Mouse (Mus musculus) 3134 (cell line): ENCODE results near the gene Mms19.

Source experiments
- DNase-seq: peaks from one replicate; pipeline ENCODE4 v3.0.0-alpha.2; 2011; ENCODE audit warnings: low spot score; ENCODE audit not compliant: insufficient read length; ENCODE audit errors: extremely low read depth

Gene Mms19

GRCm38 (mm10) chr19:41999688-42000283 lies 18.8 kb upstream of the Mms19 start:
- no peak for DNase-seq

GRCm38 (mm10) chr19:41998770-41999548 lies 18.0 kb upstream of the Mms19 start:
- DNase-seq: peak; percentile 67

DNA sequence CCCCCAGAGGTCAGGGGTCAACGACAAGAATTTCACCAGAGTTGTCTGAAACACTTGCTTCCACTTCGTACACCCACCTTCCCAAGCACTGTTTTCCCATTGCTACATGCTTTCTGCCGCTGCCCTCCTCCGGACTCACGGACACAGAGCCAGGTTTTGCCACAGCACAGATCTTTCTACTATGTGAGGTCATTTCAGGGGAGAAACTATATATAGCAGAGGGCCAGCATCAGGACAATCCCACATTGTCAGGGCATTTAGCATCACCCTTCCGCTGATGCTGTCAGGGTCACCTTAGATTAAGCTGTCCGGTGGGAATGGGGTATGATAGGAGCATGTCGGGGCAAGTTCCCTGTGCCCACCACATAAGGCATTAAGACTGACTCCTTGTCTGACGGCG lies 16.1 kb upstream of the Mms19 start:
- no peak for DNase-seq

DNA sequence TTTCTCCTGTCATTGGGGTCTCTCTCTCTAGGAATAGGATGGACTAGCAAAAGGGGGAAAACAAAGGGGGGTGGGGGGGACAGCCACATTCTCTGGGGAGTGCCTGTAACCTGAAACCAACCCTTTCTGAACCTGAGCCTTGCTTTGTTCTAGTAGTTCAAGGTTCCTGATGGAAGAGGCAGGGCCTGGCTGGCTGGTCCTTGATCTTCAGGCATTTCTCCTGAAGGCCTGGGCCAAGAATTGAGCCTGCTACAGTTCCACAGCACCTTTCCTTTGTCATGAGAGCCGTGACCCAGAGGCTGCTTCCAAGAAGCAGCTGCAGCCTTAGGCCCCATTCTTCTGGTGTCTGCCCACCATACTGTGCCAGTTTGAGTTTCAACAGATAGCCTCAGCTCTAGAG lies 14.5 kb upstream of the Mms19 start:
- DNase-seq: no peak

GRCm38 (mm10) chr19:41994023-41994422 lies 13.1 kb upstream of the Mms19 start:
- DNase-seq: no peak

GRCm38 (mm10) chr19:41993484-41993883 lies 12.5 kb upstream of the Mms19 start:
- DNase-seq: peak; percentile 61

- DNase-seq: no peak
Measured at GRCm38 (mm10) chr19:41992971-41993370, 12.0 kb upstream of the Mms19 start.

DNA sequence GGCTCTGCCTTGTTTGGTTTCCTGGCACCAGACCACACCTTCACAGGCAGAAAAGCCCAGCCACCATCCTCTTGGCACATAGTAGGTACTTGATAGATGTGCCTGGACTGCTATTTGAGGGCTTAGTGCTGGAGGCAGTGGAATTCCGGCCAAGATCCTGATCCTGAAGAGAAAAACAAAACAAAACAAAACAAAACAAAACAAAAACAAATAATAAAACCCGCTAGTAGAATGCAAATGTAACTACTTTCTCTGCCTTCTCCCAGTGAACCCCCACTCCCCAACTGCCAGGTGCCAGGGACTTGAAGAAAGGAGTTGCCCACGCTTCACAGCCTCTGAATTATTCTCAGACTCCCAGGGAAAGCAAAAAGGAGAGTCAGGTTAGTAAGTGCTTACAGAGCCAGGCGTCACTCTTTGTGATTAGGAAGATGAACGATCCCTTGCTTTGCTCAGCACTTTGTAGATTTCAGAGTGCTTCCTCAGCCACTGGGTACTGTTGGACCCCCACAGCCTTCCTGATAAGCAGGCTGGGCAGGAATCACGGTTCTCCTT lies 11.0 kb upstream of the Mms19 start:
- no peak for DNase-seq

GRCm38 (mm10) chr19:41989810-41990209 lies 8.9 kb upstream of the Mms19 start:
- no peak for DNase-seq

GRCm38 (mm10) chr19:41987206-41987605 lies 6.2 kb upstream of the Mms19 start:
- DNase-seq: no peak

- DNase-seq: no peak
Measured at GRCm38 (mm10) chr19:41985994-41986393, 5.0 kb upstream of the Mms19 start.

DNA sequence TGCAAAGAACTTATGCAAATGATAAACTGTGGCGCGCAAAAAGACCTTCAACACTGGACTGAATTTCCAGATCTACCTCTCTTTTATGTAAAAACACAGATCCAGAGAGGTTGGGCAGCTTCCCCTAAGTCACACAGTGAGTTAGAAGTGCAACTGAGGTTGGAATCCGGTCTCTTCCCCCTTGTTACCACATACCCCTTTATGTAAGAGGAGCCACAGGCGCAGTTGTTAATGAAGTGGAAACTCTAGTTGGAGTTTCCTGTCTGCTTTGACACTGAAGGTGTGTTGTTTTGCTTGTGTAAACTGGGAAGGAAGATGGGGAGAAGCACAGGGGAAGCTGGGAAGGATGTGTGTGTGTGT lies 1.8 kb upstream of the Mms19 start:
- DNase-seq: peak; percentile 29

DNA sequence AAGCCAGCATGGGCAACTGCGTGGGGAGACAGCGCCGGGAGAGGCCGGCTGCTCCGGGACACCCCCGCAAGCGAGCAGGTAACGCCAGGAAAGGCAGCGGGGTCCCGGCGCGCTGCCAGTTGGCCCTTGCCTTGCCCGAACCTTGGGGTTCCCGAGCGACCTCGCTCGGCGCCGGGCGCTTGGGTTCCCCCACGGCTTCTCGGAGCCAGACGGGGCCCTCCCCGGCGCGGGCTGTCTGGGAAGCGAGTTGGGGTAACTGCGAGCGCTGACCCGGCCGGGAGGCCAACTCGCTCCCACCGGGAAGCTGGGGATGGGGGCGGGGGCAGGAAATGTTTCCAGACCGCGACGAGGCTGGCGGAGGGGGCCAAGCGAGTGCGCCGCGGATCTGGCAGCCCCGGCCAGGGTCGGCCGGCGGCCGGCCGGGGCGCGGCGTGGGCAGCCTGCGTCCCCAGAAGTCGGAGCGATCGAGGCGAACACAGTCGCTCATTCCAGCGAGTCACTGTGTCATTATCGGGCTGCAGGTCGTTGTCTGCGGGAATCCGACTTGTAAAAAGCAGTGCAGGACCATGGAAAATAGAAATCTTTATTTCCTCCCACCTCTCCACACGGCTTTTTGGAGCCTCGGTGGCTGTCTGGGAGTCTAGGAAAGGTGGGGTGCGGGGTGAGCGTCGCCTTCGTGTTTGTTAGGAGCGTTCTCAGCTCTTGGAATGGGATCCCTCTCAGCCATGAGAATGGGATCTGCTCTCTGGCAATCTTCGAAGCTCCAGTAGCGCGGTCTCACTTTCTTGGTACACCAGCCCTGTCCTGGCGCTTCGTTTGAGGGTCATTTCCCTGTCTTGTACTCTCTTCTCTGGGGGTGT lies 1.2 kb upstream of the Mms19 start:
- peak; percentile 61 for DNase-seq

- no peak for DNase-seq
Measured at GRCm38 (mm10) chr19:41981595-41981927, 604 bp upstream of the Mms19 start, which contains the start of gene Ubtd1. Gene Ubtd1, plus strand, starts transcription at chr19:41981763.

DNA sequence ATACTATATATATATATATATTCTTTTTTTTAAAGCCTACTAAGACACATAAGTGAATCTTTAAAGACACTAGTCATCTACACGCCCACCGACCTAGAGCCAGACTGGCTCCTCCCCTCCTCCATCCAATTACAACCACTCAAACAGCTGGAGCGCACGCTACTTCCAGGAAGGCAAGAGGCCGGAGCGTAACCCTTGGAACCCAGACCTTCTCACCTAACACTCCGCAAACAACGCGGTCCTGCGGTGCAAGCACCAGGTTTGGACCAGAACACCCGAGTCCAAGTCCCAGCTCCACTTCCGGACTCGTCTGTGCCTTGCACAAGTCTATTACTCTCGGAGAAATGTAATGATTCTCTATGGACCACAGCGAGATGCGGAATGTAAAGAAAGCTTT lies 537 bp downstream of the Mms19 start:
- no peak for DNase-seq

DNA sequence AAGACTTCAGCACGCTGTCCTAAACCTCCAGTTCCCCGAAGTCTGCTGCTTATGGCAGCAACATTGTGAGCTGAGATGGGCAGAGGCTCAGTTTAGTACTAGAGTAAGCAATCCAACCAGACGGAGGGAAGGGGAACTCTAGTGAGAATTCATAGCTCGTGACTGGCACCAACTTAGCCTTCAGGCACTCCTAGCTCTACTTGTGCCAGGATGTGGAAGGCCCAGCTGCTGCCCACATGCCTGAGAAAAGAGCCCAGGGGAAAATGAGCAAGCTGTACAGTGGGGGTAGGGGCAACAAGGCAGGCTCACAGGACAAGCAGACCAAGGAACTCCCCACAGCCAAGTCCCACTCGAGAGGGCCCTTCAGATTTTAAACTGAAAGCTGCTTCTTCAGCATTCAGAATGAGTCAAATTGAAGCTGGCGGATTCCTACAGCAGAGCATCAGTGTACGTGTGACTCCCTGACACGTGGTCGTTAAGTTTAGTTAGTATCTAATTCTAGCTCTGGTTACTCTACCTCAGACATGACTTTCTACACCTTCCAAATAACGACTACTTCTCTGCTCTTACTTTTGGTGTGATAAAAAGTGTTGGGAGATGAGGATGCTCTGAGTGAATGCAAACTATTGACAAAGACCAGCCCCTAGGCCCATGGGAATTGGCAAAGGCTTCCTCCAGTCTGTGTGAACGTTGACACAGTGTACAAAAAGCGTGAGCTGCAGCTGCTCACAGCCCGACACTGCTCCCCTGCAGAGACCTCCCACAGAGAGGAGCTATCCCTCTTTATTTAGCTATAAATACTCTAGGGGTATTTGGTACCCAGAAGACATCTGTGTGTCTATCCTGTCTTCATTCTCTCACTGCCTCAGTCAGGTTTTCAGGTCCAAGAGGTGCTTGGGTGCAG lies 6.8 kb downstream of the Mms19 start:
- no peak for DNase-seq

DNA sequence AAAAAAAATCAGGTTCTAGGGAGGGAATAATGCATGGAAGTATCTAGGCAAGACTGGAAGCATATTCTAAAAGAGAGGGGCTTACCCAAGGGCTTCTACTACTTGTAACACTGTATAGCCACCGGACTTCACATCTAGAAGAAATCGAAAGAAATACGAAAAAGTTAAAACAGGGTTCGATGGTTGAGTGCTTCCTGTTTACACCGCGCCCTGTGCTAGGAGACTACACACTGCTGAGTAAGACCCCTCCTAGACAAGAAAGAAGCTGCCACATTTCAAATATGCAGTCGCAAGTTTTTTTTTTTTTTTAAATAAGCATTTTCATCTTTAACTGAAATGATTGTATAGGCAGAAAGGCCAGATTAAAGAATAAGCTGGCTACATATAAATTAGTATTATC lies 11.3 kb downstream of the Mms19 start:
- no peak for DNase-seq

DNA sequence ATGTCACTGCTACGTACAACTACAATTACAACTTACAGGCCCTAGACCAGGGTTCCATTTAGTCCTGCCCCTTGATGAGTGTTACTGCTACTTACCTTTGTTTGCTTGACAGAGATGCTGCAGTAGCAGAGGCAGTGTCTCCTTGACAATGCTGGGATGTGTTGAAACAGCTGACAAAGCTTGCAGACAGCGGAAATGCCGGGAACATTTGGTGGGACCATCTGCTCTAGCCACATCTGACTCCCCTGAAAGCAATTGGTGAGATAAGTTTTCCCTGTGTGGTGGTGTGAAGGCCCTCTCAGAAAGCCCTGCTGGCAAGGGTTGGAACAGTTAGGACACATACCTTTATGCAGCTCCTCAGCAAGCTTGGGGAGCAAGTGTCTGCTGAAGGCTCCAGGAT lies 27.4 kb downstream of the Mms19 start:
- no peak for DNase-seq

- DNase-seq: no peak
Measured at GRCm38 (mm10) chr19:41952287-41952686, 28.7 kb downstream of the Mms19 start.

GRCm38 (mm10) chr19:41943841-41944240 lies 37.1 kb downstream of the Mms19 start:
- DNase-seq: no peak
